Mouse (Mus musculus) retina, postnatal 1 day (tissue): ENCODE results near the gene Sorcs2.

Experiments used
- DNase-seq: peaks from one replicate; pipeline ENCODE4 v3.0.0-alpha.2; 2012

The Sorcs2 gene

GRCm38 (mm10) chr5:36355683-36356082 lies 42.3 kb downstream of the Sorcs2 start:
- DNase-seq, result no peak

- no peak for DNase-seq
Measured at GRCm38 (mm10) chr5:36353679-36354078, 44.3 kb downstream of the Sorcs2 start.

DNA sequence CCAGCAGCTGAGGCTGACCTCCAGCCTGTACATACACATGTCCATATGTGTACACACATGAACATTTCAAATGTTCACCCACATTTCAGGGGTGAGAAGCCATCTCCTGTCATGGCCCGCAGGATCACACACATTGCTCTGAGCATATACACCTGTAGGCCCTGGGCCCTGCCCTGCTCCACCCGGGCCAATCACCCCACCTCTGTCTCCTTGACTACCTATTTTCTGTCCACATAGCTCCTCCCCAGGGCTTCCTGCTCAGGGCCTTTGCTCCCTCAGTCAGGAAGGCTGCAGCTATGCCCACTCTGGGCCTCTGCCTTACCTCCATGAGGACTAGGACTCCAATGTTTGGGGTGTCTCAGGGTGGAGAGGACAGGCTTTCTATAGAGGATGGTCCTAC lies 44.7 kb downstream of the Sorcs2 start:
- DNase-seq, result no peak

GRCm38 (mm10) chr5:36346698-36347097 lies 51.2 kb downstream of the Sorcs2 start:
- no peak for DNase-seq

- DNase-seq, result no peak
Measured at GRCm38 (mm10) chr5:36339283-36339682, 58.7 kb downstream of the Sorcs2 start.

DNA sequence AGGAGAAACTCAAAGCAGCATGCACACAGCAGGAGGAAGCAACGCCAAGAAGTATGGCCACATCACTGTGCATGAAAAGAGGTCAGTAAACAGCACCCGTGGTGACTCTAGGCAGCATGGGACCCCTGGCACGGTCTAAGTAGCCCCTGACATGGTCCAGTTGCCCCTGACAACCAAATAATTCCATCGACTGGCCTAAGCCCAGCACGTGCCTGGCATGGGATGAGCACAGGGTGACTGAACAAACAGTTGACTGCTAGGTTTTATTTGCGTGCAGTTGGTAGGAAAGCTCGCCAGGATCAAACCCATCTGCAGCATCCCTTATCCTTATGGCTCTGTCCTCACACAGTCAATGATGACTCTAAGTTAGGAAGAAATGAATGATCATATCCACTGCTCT lies 61.7 kb downstream of the Sorcs2 start:
- DNase-seq, result peak; percentile 73

- no peak for DNase-seq
Measured at GRCm38 (mm10) chr5:36335661-36336060, 62.3 kb downstream of the Sorcs2 start.

- DNase-seq, result peak; percentile 84
Measured at GRCm38 (mm10) chr5:36334227-36334626, 63.7 kb downstream of the Sorcs2 start.

- DNase-seq, result no peak
Measured at GRCm38 (mm10) chr5:36330472-36331155, 67.3 kb downstream of the Sorcs2 start.

GRCm38 (mm10) chr5:36326057-36327010 lies 71.6 kb downstream of the Sorcs2 start:
- DNase-seq, result no peak

DNA sequence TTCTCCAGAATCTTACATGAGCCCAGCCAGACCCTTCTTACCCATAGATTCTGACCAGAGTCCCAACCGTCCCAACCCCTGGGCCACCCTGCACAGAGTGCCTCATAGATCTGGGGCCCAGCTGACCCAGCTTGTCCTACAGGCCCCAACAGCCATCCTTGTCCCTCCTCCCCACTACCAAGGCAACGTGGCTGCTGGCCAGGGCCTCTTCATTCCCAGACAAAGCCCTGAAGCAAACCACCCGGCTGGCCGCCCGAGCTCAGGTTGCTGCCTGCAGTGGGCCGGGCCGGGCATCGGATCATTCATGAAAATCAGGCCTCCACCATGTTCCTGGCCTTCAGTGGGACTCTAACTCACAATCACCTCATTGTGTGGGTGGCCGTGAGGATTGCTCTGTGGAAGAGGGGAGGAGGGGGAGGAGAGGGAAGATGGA lies 73.8 kb downstream of the Sorcs2 start:
- peak; percentile 92 for DNase-seq

DNA sequence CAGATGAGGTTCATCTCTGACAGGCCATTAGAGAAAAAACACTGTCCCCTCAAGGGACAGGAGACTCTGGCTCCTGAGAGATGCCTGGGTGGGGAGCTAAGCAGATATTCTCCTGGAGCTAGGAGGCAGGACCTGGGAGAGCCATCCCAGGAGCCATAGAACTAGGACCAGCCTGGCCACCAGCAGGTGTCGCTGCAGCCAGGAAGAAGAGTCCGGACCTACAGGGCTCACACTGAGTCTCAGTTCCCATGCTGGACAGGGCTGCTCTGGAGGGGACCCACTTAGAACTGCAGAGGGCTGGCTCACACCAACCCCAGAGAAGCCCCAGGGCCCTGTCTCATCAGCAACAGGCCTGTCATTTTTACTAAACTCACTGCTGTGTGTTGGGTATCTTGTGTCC lies 74.4 kb downstream of the Sorcs2 start:
- DNase-seq, result peak; percentile 88

GRCm38 (mm10) chr5:36321581-36321980 lies 76.4 kb downstream of the Sorcs2 start:
- DNase-seq, result peak; percentile 88

DNA sequence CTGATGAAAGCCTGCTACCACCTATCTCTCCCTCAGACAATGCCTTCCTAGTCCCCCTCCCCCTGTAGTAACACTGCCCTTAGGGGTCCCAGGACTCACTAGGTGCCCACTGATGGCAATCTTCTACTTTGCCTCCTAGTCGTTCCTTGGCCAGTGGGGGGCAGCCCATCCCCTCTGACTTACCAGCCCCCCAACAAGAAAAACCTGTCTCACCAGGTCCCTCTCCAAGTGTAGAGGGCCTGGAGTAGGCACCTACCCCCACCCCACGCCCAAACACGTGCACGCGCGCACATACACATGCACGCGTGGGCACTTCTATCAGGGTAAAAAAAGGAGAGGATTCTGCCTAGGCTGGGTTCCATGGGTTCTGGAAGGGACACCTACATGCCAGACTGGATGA lies 77.3 kb downstream of the Sorcs2 start:
- no peak for DNase-seq

- DNase-seq, result no peak
Measured at GRCm38 (mm10) chr5:36317641-36318368, 80.1 kb downstream of the Sorcs2 start.

DNA sequence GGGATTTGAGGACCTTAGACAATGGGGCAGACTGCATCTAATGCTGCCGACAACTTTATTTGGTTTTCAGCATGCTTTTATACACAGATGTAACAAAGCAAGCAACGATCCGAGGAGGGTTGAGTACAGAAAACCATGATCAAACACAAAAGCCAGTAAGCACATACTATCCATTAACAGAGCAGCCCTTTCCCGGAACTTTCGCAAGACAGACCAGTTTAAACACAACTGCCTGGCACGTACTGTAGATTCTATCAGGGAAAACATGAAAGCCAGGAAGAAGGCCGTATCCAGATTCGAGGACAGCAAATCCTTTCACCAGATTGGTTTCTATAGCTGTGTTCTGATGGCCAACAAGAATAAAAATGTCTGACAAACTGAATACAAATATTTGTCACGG lies 82.8 kb downstream of the Sorcs2 start:
- no peak for DNase-seq

- DNase-seq, result peak; percentile 87
Measured at GRCm38 (mm10) chr5:36313353-36314079, 84.4 kb downstream of the Sorcs2 start.

GRCm38 (mm10) chr5:36312926-36313325 lies 85.0 kb downstream of the Sorcs2 start:
- DNase-seq, result no peak

- DNase-seq, result peak; percentile 41
Measured at GRCm38 (mm10) chr5:36304299-36304980, 93.5 kb downstream of the Sorcs2 start.

- DNase-seq, result peak; percentile 82
Measured at GRCm38 (mm10) chr5:36301166-36301565, 96.8 kb downstream of the Sorcs2 start.

GRCm38 (mm10) chr5:36298049-36298448 lies 99.9 kb downstream of the Sorcs2 start:
- DNase-seq, result no peak

DNA sequence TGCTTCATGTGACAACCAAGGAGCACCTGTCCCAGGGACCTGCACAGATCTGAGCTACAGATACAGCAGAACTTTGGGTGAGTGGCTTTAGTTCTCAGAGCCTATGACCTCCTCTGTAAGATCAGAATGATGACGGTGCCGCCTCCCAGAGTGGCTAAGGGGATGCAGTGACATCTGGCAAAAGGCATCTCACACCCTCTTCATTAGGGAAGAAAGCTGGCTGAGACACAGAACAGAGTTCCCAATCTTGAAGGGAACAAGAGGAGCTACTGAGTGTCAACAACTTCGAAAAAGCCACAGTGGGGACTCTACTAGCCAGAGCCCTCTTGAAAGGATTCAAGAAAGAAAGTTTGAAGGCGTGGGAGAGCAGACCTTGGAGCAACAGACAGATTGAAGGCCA lies 100.7 kb downstream of the Sorcs2 start:
- DNase-seq, result no peak
